Mouse (Mus musculus) gastrocnemius, adult 8-10 months (tissue): ENCODE results near the gene 1700007K13Rik. TPM values are rescaled to one million over a fixed set of nuclear protein-coding genes. Genes with fewer than 3 reads are reported as not detected.
"Not testable (repeated sequence)": the region's sequence is repeated elsewhere in the genome, so short reads cannot be mapped to it uniquely, and the experiment has no call there.

ENCODE experiments used
- DNase-seq, 2 experiments: peaks; one replicate each; pipeline ENCODE4 v3.0.0; 2022; ENCODE audit warnings: low spot score in 2 of 2
- total RNA-seq, 4 experiments: library from RNA; stranded (reverse); gene quantifications; 2 replicates each; pipeline ENCODE4 v1.2.4; 2022

The 1700007K13Rik gene
- total RNA-seq = not detected

DNA sequence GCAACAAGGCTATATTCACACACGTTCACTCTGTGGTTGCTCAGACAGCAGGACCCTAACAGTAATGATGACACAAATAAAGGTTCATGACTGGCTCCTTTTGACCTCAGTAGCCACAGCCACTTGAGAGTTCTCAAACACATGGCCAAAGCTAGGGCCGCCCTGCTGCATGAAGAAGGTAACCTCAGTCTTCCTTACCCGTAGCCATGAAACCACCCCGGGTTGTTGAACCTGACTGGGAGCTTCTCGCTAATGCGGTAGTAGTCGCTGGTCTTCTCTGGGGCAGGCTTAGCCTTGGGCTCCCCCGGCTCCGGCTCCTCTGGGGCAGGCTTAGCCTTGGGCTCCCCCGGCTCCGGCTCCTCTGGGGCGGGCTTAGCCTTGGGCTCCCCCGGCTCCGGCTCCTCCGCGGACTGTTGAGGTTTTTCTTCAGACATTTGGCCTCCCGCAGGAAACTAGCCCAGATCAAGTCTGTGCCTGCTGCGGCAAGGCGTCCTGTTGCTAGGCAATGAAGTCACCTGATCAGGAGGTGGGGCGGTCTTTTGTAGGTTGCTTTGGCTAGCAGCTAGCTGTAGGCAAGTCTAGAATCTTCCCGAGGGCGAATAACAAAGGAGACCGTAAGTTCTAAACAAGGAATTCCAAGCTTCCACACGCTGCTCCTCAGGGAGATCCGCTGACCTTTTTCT is at the start of gene 1700007K13Rik:
TSS of gene 1700007K13Rik (minus strand) at position 497 of the 683 bp plus-strand sequence.
- no peak for DNase-seq

- DNase-seq = peak in 1 of 2 experiments; percentile 69
Measured at GRCm38 (mm10) chr2:28514489-28514888, 48.4 kb upstream of the 1700007K13Rik start.

DNA sequence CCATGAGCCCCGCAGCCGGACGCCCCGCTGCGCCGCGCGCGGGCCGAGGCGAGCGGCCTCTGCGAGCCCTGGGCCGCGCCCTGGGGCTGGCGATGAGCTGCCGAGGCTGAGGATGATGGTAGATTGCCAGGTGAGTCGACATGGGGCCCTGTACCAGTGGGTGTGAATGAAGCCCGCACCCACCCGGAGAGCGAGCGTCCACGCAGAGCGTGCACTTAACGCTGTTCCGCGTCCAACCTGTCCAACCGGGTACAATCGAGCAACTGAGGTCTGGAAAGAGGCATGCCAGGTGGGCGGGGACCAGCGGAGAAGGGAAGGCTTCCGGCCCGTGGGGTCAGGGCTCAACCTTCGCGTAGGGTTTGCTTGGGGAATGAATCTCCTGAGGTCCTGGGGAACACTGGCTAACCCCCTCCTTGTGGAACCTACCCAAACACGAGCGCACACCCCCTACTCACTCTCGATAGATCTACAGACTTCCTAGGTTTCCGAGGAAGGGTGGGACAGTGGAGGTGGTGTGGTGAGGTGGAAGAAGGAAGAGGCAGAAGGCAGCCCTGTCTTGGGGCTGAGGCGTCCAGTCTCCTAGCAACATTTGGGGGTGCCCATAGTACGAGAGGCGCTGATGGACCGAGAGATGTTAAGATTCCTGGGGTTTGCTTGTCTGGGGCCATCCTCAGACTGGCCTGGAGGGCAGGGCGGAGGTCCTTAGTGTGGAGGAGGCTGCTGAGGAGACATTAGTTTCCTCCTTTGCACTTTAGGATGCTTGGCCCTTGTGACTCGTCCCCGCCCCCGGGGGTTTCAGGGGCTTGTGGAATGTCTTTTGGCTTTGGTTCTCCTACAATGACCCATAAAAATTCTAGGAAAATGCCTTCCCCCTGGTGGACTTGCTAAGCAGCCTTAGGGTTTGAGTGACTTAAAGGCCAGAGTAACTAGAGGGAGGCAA is 47.6 kb upstream of the 1700007K13Rik start:
- DNase-seq = peak in 1 of 2 experiments; percentile 9

DNA sequence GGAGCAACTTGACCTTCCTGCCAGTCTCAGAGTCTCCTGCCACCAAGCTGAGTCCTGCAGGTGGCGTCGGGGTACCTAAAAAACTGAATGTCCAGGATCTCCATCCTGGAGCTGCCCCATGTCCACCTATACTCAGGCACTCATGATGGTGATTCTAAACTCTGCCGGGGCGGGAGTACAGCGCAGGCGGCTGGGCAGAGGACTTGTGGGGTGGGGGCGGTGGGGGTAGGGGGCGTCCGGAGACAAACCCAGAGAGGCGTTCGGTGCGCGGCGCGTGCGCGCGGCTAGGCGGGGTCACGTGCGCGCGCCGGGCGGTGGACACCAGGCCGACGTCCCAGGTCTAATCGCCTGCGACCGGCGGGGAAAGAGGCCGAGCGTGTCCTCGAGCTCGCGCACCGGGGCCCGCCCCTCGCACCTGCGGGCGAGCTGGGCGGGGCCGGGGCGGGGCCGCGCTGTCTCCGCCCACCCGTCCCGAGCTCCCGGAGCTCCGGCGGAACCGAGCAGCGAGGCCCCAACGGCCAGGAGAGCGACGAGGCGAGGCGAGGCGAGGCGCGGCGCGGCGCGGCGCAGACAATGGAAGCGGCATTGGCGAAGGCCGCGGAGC is 46.8 kb upstream of the 1700007K13Rik start, which contains the start of gene Ralgds:
TSS of gene Ralgds (plus strand) at position 328 of the 604 bp plus-strand sequence.
- DNase-seq = peak in 1 of 2 experiments; percentile 5

DNA sequence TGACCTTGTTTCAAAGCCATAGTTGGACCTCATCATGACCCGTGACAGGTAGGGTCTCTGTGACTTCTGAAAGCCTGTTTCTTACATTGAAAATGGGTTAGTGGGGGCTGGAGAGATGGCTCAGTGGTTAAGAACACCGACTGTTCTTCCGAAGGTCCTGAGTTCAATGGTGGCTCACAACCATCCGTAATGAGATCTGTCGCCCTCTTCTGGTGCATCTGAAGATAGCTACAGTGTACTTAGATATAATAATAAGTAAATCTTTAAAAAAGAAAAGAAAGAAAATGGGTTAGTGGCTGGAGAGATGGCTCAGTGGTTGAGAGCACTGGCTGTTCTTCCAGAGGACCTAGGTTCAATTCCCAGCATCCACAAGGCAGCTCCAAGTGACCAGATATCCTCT is 45.5 kb upstream of the 1700007K13Rik start:
- peak in 1 of 2 experiments; percentile 2 for DNase-seq

DNA sequence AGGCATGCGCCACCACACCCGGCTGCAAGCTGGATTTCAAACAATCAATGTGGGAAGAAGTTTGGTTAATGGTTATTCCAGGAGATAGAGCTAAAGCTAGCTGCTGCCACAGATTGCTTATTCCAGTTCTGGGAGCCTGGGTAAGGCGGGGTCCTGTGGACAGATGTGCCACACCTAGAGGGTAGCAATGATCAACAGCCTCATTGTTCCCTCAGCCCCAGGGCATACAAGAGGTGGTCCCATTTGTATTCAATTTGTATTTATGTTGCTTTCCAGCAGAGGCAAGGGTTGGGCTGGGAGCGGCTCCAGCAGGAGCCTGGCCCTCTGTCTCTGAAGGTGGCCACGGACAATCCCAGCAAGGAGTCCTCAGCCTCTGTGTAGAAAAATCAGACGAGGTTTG is 40.2 kb upstream of the 1700007K13Rik start:
- peak in 1 of 2 experiments; percentile 0 for DNase-seq

GRCm38 (mm10) chr2:28505795-28506194 is 39.7 kb upstream of the 1700007K13Rik start, which contains the start of gene Gm10134:
Gene Gm10134, plus strand, starts transcription at chr2:28506095.
- no peak for DNase-seq

DNA sequence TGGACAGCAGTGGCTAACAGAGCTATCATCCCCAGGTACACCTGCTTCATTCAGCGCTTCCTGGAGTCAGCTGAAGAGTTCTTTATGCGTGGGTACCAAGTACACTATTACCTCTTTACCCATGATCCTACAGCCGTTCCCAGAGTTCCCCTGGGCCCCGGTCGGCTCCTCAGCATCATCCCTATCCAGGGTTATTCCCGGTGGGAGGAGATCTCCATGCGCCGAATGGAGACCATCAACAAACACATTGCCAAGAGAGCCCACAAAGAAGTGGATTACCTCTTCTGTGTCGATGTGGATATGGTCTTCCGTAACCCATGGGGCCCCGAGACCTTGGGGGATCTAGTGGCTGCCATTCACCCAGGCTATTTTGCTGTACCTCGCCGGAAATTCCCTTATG is 38.5 kb upstream of the 1700007K13Rik start:
- DNase-seq = no peak

GRCm38 (mm10) chr2:28502987-28503386 is 36.9 kb upstream of the 1700007K13Rik start:
- no peak for DNase-seq

GRCm38 (mm10) chr2:28498431-28498830 is 32.3 kb upstream of the 1700007K13Rik start:
- no peak for DNase-seq

DNA sequence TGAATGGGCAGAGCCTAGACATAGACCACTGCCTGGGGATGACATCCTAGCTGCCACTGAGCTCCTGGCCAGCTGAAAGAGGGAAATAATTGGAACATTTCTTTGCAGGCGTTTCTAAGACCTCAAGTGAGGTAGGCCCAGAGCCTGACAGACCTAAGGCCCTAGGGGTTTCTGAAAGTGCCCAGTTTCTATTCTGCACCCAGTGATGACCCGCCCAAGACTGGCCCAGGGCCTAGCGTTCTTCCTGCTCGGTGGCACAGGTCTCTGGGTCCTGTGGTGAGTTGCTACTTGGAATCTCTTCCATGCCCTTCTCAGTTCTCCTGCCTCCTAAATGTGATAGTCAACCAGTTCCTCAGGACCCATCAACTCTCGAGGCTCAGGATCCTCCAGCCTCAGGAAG is 31.4 kb upstream of the 1700007K13Rik start:
- no peak for DNase-seq

DNA sequence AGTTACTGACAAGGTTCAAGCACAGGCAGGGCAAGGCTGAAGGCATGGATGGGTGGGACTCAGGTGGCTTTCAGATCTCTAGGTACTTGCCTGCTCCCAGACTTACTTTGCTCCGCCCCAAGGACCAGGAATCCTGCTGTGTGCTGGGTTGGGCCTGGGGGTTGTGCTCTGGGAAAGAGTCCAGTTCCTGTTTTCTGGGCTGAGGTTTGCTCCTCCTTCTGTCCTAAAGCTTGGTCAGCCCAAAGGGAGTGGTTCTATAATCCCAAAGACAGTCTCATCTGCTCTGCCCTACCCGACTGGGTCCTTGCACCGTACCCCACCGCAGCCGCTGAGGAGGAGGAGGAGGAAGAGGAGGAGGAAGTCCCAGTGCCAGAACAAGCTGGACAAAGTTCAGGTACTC is 30.5 kb upstream of the 1700007K13Rik start, which contains the start of gene Gbgt1:
TSS of gene Gbgt1 (plus strand) at position 221 of the 400 bp plus-strand sequence.
- DNase-seq = no peak

- DNase-seq = no peak
Measured at GRCm38 (mm10) chr2:28495801-28496595, 29.9 kb upstream of the 1700007K13Rik start.

- no peak for DNase-seq
Measured at GRCm38 (mm10) chr2:28495207-28495756, 29.1 kb upstream of the 1700007K13Rik start.

- no peak for DNase-seq
Measured at GRCm38 (mm10) chr2:28494521-28494920, 28.4 kb upstream of the 1700007K13Rik start.

DNA sequence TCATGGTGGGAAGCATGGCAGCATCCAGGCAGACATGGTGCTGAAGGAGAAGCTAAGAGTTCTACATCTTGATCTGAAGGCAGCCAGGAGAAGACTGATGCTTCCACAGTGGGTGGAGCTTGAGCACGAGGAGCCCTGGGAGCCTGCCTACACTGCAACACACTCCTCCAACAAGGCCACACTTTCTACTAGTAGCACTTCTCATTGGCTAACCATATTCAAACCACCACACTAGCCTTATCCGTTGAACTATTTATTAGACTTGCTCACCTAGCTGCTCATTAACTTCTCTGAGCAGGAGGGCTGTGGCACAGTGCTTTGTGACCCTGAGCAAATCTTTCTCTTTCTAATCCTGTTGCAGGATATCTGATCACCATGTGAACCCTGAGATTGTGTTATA is 17.7 kb upstream of the 1700007K13Rik start:
- no peak for DNase-seq

DNA sequence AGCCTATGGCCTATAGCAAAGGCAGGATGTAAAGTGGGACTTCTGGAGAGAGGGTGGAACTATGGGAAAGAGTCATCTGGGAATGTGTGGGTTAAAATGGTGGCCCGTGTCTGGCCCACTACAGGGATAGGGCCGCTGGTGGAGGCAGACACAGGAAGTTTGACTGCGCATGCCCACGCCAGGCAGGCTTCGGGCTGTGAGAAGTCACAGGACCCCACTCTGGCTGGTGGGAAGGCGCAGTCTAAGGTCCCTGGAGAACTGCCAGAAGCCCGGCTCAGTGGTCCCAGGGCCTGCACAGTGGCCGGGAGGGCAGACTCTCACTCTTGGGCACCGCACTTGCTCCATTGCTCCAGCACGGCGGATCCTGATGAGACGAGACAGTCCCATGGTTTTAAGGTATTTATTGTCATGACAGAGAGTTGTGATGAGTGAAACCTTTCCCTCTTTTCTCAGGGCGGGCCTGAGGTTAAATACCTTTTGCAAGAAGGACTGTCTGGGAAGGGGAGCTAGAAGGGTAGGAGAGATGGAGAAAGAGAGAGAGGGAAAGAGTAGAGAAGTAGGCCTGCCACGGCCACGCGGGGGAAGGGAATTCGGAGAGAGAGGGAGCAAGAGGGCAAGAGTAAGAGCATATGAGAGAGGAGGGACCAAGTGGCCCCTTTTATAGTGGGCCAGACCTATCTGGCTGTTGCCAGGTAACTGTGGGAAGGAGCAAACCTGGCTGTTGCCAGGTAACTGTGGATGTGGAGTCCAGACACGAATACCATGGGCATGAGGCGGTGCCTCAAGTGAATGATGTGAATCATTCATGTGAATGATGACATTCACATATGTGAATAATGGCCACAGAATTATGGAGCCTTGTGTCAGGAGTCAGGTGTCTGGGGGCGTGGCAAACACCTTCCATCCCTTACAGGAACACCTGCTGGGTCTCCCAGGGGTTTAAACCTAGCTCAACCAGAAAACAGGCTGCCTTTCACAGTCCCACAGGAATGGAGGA is 13.4 kb upstream of the 1700007K13Rik start:
- DNase-seq = no peak

DNA sequence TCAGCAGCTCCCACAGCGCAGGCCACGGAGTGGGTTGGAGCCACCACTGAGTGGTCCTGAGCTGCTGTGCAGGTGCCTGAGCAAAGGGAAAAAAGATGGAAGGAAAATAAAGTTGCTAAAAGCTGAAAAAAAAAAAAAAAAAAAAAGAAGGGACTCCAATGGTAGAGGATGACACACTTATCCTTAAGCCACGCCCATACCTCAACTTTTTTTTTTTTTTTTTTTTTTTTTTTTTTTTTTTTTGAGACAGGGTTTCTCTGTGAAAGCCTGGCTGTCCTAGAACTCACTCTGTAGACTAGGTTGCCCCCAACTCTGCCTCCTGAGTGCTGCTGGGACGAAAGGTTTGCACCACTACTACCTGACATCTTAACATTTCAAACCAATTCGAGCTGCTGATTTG is 11.9 kb upstream of the 1700007K13Rik start:
- DNase-seq = not testable (repeated sequence)

DNA sequence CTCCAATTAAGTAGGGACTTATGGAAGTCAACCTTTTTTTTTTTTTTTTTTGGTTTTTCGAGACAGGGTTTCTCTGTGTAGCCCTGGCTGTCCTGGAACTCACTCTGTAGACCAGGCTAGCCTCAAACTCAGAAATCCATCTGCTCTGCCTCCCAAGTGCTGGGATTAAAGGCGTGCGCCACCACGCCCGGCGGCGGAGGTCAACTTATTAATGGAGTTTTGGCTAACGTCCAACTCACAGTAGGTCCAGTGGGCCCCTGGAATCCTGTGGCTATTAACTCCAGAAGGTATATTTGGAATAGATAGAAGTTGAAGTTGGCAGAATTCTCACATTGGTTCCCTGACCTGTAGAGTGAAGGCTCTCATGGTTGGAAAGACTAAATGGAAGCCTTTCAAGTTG is 5.9 kb upstream of the 1700007K13Rik start:
- DNase-seq = not testable (repeated sequence)
